Mouse (Mus musculus) limb, embryonic 13.5 days (tissue): ENCODE results near the gene Six3. TPM values are rescaled to one million over a fixed set of nuclear protein-coding genes. Genes with fewer than 3 reads are reported as not detected.

Experiments used
- ATAC-seq: fragments of 200-750 bp; cut with Nextera tagmentation; 2 replicates; pipeline ENCODE4 v1.8.0; 2017; ENCODE audit warnings: low read depth, moderate number of reproducible peaks, moderate TSS enrichment; ENCODE audit not compliant: low FRiP score
- H3K27ac ChIP-seq: fragments of 300-500 bp; sonication (generic); 2 replicates; pipeline ENCODE4 v1.5.1; 2015; ENCODE audit warnings: inconsistent platforms, mild to moderate bottlenecking, moderate library complexity
- H3K27me3 ChIP-seq: fragments of 300-500 bp; sonication (generic); 2 replicates; pipeline ENCODE4 v1.6.1; 2015; ENCODE audit warnings: mild to moderate bottlenecking, inconsistent platforms
- H3K36me3 ChIP-seq: fragments of 300-500 bp; sonication (generic); 2 replicates; pipeline ENCODE4 v1.6.1; 2015; ENCODE audit warnings: inconsistent platforms, mild to moderate bottlenecking, moderate library complexity
- H3K4me1 ChIP-seq: fragments of 300-500 bp; sonication (generic); 2 replicates; pipeline ENCODE4 v1.6.1; 2015; ENCODE audit warnings: inconsistent platforms
- H3K4me2 ChIP-seq: fragments of 300-500 bp; sonication (generic); replicated peaks from 2 replicates; pipeline ENCODE4 v1.6.1; 2015; ENCODE audit warnings: inconsistent platforms, mild to moderate bottlenecking, moderate library complexity
- H3K4me3 ChIP-seq: fragments of 300-500 bp; sonication (generic); 2 replicates; pipeline ENCODE4 v1.5.1; 2015; ENCODE audit warnings: moderate library complexity, mild to moderate bottlenecking, inconsistent platforms
- H3K9ac ChIP-seq: fragments of 300-500 bp; sonication (generic); 2 replicates; pipeline ENCODE4 v1.6.1; 2015; ENCODE audit warnings: mild to moderate bottlenecking, inconsistent platforms
- H3K9me3 ChIP-seq: fragments of 300-500 bp; sonication (generic); 2 replicates; pipeline ENCODE4 v1.6.1; 2016; ENCODE audit warnings: inconsistent platforms
- WGBS: fragments of 180-500 bp; shearing (Covaris S2); methylation state at CpG from one replicate; pipeline ENCODE4 v1.1.7; 2015; 5-methylcytosine and 5-hydroxymethylcytosine counted together
- polyA plus RNA-seq: library from polyadenylated mRNA; unstranded; fragments of >200 nt; fragmentation: Nextera tagmentation; extraction: Ambion mirVana; gene quantifications from 2 replicates; pipeline ENCODE4 v1.2.1, GENCODE M21; 2015

The Six3 gene
- polyA plus RNA-seq, 1 experiment from 2014 or later: not detected

DNA sequence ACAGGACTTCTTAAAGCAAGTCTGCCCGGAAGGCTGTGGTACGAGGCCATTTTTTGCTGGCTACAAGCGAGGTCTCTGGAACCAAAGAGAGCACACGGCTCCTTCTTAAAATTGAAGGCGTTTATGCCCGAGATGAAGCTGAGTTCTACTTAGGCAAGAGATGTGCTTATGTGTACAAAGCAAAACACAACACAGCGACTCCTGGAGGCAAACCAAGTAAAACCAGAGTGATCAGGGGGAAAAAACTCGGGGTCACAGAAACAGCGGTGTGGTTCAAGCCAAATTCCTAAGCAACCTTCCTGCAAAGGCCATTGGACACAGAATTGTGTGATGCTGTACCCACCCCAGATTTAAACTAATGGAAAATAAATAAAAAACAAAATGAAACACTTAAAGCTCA, 13.9 kb upstream of the Six3 start:
- Histone ChIP-seq H3K4me1 (no peaks in the 10 kb centered on the region), H3K36me3 (no peaks in the 10 kb centered on the region), H3K27ac (no peak overlapping the region), H3K4me3 (no peak overlapping the region), H3K4me2 (no peak overlapping the region), H3K9ac (no peak overlapping the region), H3K9me3 (no peaks in the 10 kb centered on the region), H3K27me3 (peaks cover 71% of the 10 kb centered on the region)
- no peak for ATAC-seq
- 60% methylated on average over 9 of the region's 9 CpGs for WGBS

DNA sequence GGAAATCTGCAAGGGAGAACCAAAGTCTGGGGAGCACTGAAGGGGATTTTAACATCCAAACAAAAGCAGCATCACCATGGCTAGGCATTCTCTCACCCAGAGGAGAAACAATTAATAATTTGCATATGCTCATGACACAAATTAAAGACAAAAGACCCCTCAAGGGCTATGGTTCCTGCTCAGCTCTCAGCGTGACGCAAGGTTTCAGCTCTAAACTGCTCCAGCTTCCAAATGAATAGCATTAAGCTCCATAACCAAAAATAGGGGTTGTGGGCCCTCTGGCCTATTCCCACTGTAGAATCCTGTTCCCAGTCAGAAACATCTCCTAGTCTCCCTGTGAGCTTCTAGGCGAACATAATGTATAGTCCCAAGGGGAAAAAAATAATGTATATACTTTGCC, 6.9 kb upstream of the Six3 start:
- ATAC-seq: no peak
- H3K9me3 ChIP-seq: no peaks in the 10 kb centered on the region
- H3K4me2 ChIP-seq: no peak overlapping the region
- no peak overlapping the region for H3K9ac ChIP-seq
- H3K4me1 ChIP-seq: 0 out of 2 replicates have a peak, but pooled peaks cover 8% of the 10 kb centered on the region
- 4% methylated on average over 3 of the region's 3 CpGs for WGBS
- H3K4me3 ChIP-seq: no peak overlapping the region
- no peaks in the 10 kb centered on the region for H3K36me3 ChIP-seq
- peaks cover 89% of the 10 kb centered on the region for H3K27me3 ChIP-seq
- H3K27ac ChIP-seq: no peak overlapping the region

DNA sequence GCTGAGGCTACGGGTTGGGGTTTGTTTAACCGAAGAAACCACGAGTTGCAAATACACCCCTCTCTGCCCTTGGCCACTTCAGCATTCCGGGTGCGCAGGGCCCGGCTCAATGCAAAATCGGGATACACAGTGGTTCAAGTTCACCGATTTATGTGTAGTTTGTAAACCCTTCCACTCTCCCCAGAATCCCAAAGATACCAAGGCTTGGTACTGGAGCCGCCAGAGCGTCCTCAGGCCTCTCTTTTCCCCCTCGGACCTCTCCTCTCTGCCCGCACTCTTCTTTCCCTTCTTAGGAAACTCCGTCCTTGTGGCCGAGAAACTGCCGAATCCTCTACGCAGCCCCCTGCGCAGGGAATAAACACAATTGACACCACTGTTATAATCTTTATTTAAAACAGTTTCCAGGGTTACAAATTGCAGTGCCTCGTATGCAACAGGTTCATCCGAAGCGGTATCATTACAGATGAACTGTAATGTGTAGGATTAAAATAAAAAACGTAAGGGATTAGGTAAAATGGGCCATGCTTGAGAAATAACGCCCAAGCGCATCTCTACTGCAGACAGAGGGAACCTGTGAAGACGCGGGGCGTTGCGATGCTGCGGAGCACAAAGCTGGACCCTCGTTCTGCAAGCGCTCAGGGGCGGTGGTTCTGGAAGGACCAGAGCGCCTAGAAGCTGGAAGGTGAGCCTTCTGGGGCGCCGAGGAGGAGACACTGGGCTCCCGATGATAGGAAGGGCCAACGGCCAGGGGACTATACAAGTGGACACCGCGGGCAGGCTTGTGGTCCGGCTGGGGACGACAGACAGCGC, 5.6 kb upstream of the Six3 start:
- H3K36me3 ChIP-seq: no peaks in the 10 kb centered on the region
- H3K4me2 ChIP-seq: no peak overlapping the region
- H3K9me3 ChIP-seq: no peaks in the 10 kb centered on the region
- ATAC-seq: no peak
- H3K27ac ChIP-seq: no peak overlapping the region
- H3K4me3 ChIP-seq: no peak overlapping the region
- H3K4me1 ChIP-seq: 0 out of 2 replicates have a peak, but pooled peaks cover 8% of the 10 kb centered on the region
- peaks cover 89% of the 10 kb centered on the region for H3K27me3 ChIP-seq
- no peak overlapping the region for H3K9ac ChIP-seq
- WGBS: 1% methylated on average over 41 of the region's 41 CpGs

DNA sequence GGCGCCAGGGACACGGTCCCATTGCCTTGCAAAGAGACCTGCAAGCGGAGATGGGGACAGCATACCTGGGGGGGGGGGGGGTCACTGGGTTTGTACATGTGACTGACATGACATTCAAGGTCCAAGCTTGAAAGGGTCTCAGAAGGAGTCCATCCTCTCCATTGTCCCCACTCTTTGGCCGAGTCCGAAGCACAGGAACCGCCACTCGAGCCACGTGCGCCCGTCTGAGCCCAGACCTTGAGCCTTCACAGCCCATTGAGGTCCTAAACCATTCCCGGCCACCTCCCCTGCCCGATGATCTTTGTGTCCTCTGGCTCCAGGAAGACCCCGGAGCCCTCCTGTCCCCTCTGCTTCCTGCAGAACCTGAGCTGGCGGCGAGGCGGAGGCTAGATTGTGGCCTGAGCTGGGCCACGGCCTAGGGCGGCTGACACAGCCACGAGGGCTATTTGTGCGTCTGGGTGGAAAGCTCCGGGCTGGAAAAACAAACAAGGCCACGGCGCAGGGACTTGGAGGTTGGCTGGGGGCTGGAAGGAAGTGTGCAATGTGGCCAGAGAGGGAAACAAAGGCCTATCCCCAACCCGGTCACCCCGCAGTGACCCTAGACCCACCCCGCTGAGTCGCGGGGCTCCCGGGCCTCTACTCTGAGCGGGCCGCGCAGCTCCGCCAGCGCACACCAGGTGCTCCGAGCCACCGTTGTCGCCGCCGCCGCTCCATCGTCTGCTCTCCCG, 4.9 kb upstream of the Six3 start:
- Histone ChIP-seq H3K4me2 (0 out of 2 replicates have a peak overlapping the region, but pooled peaks have one; percentile 25), H3K36me3 (no peaks in the 10 kb centered on the region), H3K4me3 (no peak overlapping the region), H3K4me1 (0 out of 2 replicates have a peak, but pooled peaks cover 8% of the 10 kb centered on the region), H3K9me3 (no peaks in the 10 kb centered on the region), H3K27ac (no peak overlapping the region), H3K27me3 (peaks cover 89% of the 10 kb centered on the region), H3K9ac (no peak overlapping the region)
- WGBS: 1% methylated on average over 37 of the region's 42 CpGs
- no peak for ATAC-seq

DNA sequence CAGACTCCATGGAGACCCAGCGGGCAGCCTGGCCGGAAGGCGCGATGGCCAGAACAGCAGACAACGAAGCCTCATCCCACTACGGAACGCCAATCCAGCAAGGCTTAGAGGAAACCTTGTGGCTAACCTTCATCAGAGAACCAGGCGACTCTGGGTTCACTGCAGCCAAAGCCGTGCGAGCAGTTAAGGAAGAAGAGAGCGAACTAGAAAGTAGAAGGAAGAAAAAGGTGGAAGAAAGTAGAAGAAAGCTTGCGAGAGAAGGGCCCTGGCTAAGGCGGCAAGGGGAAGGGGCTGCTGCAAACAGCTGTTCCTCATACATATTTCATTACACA, 4.3 kb upstream of the Six3 start:
- Histone ChIP-seq H3K4me3 (no peak overlapping the region), H3K9me3 (no peaks in the 10 kb centered on the region), H3K4me1 (0 out of 2 replicates have a peak, but pooled peaks cover 8% of the 10 kb centered on the region), H3K27ac (no peak overlapping the region), H3K27me3 (peaks cover 92% of the 10 kb centered on the region), H3K9ac (no peak overlapping the region), H3K36me3 (no peaks in the 10 kb centered on the region), H3K4me2 (0 out of 2 replicates have a peak overlapping the region, but pooled peaks have one; percentile 25)
- ATAC-seq: no peak
- 2% methylated on average over 13 of the region's 13 CpGs for WGBS

DNA sequence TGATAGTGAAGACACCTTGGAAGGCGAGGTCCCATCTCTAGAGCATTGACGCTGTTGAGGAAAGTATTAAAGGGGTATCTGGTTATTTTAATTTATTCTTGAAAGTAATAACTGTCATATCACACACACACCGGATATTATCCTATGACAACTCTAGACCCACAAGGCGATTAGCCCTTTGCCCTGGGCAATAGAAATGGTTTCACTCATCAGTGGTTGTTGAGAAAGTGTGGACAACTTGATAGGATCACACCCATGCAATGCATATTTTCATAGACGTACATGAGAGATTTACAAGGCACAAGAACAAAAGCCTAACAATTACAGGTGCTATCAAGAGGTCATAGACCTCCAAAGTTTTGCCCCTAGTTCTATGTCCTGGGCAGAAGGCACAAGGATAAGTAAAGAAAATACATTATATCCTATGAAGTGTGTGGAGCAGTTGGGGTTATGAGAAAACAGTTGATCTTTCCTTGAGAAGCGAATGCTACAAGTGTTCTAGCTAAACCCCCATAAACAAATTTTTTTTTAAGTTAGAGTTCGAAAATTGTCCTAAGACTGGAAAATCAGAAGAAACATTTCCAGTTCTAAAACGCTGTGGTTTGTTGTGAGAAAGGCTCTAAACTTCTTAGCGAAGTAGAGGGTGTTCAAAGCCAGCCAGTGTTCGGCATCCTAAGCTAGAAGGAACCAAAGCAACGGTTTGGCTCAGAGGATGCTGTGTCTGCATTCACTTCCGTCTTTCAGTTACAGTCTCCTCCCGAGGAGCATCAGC, 3.6 kb upstream of the Six3 start:
- Histone ChIP-seq H3K36me3 (no peaks in the 10 kb centered on the region), H3K27me3 (peaks cover 92% of the 10 kb centered on the region), H3K9me3 (no peaks in the 10 kb centered on the region), H3K9ac (no peak overlapping the region), H3K4me2 (no peak overlapping the region), H3K4me3 (no peak overlapping the region), H3K27ac (no peak overlapping the region), H3K4me1 (peaks cover 15% of the 10 kb centered on the region)
- 3% methylated on average over 13 of the region's 13 CpGs for WGBS
- ATAC-seq: no peak

DNA sequence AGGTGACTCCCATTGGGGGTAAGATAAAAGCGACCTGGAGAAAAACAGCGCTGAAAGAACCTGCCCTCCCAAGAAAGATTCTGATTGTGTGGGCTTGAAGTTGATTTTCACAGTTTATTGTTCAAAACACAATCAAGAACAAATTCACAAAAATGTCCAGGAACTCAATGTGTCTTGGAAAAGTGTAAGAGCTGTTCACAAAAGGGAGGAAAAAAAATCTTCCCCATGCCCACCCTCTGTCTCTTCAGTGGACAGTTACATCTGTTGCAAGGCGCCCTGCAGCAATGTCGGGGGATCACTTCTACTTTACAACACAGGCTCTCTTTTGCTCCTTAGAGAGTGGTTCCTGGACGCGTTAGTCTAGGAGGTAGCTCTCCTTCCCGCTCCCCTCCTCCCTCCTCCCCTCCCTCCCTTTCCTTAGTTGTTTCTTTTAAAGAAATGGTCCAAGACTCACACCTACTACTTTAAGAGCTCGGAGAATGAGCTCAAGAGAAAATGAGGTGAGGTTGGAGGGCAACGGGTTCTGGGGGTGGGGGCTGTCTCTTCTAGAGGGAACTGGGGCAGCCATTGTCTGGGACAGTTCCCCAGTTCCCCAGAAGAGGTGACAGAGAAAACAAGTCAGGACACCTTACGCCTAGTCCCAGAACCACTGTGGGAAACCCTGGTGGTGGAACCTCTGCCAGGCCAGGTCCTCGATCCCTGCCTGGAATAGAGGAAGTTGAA, 2.9 kb upstream of the Six3 start:
- Histone ChIP-seq H3K9ac (no peak overlapping the region), H3K4me3 (no peak overlapping the region), H3K4me2 (no peak overlapping the region), H3K9me3 (no peaks in the 10 kb centered on the region), H3K27ac (no peak overlapping the region), H3K36me3 (no peaks in the 10 kb centered on the region), H3K4me1 (peaks cover 22% of the 10 kb centered on the region), H3K27me3 (peaks cover 92% of the 10 kb centered on the region)
- 2% methylated on average over 11 of the region's 11 CpGs for WGBS
- ATAC-seq: no peak

DNA sequence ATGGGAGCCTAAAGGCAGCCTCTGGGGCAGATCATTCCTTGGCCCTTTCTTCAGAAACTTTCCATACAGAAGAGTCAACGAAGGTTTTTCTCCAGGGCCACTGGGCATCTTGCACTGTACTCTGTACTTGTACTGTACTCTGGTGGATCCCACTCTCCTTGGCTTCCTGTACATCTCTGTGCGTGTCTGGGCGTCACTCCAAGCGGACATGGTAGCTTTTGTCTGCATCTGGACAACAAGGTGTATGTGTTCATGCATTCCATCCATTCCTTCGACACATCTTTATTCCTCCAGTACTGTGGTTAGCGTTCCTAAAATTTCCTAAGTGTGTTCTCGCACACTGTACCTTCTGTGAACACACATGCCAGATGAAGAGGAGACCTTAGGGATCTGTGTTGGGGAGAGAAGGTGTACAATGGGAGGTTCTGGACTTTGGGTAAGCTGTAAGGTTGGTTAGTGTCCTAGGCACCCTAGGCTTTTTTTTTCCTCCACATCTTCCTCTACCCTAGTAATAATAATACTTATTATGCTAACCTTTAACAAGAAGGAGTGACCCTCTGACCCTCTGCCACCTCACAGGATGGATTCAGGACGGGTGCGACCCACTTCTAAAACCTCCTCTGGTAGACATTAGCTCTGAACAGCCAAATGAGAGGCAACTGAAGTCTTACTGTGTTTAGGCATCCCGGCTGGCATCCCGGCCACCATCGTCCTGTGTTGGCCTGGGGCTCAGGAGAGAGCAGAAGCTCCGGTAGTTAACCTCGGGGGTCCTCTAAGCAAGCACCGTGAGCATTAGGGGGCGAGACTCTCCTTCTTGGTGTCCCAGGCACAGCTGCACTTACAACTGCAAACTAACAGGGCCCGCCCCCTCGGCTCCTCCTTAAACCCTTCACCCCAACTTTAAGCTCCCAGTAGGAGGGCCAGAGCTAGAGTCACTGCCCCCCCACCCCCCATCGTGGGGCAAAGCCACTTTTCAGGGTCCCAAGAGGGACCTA, 1.6 kb upstream of the Six3 start:
- Histone ChIP-seq H3K36me3 (no peaks in the 10 kb centered on the region), H3K27me3 (peaks cover 96% of the 10 kb centered on the region), H3K4me3 (no peak overlapping the region), H3K27ac (no peak overlapping the region), H3K4me1 (peaks cover 23% of the 10 kb centered on the region), H3K9me3 (no peaks in the 10 kb centered on the region), H3K9ac (no peak overlapping the region), H3K4me2 (no peak overlapping the region)
- WGBS: 2% methylated on average over 19 of the region's 19 CpGs
- ATAC-seq: no peak

DNA sequence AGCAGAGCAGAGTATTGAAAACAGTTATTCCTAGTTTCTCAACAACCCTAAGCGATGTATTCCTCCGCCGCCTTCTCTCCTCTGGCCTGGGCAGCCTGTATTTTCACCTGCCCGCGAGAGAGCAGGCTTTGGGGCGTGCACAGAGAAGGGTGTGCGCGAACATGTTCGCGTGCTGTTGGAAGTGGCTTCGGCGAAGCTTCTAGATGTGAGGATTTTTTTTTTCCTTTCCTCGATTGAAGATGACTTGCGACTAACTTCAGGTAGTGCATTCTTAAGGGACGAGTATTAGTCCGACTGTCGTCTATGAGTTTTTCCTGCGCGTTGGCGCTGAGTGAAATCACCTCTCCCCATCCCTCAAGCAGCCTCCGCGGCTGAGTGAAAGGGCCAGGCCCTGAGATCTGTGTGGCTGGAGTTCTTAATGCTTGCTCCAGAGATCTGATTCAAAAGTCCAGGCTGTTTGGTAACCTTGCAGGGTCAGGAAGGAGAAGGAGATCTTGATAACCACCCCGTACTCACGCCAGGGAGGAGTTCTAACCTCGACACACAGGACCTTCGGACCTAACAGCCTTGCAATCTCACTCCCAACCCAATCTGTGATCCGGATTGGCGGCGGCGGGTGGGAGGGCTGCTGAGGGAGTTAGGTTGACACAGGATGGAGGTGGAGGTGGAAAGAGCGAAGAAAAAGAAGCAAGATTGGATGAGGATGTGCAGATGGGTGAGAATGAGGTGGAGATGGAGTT, 712 bp upstream of the Six3 start:
- no peak for ATAC-seq
- Histone ChIP-seq H3K9ac (no peak overlapping the region), H3K27ac (no peak overlapping the region), H3K36me3 (no peaks in the 10 kb centered on the region), H3K9me3 (no peaks in the 10 kb centered on the region), H3K27me3 (peaks cover 100% of the 10 kb centered on the region), H3K4me3 (no peak overlapping the region), H3K4me2 (no peak overlapping the region), H3K4me1 (peaks cover 25% of the 10 kb centered on the region)
- WGBS: under 1% methylated on average over 31 of the region's 31 CpGs

DNA sequence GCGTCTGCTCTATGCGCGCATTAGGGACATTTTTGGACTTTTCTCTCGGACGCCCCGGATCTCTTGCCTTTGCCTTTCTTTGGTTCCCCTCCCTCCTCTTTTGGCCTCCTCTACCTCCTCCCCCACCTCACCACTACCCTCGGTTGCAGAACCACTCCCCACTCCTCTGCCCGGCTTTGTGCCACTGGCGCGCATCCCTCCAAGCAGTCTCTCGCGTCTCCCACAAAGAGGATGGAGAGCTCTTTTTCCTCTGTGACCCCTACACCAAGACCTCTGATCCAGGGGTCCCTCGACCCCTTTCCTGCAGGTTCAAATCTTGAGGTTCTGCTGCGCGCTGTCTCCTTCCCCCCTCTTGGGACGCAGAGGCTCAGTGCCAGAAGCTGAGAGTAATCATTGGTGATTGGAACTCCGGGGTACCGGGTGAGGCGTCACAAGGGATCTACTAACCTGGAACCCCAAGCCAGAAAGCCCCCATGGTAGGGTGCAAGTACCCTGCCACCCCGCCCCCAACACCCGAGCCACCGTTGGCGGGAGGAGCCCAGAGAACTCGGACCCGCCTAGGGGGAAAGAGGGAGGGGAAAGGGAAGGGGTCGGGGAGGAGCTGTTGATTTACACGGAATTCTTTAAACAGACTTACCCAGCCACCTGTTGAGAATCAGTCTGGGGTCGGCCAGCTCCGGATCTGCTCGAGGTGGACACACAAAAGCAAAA, 758 bp downstream of the Six3 start:
- H3K27me3 ChIP-seq: peaks cover 100% of the 10 kb centered on the region
- H3K9ac ChIP-seq: no peak overlapping the region
- peak overlapping the region; percentile 3; the same call in 1 of the 2 replicates for H3K4me3 ChIP-seq
- 2% methylated on average over 30 of the region's 30 CpGs for WGBS
- peak overlapping the region; percentile 51; the same call in 1 of the 2 replicates for H3K4me2 ChIP-seq
- no peak for ATAC-seq
- no peaks in the 10 kb centered on the region for H3K36me3 ChIP-seq
- H3K27ac ChIP-seq: no peak overlapping the region
- peaks cover 25% of the 10 kb centered on the region for H3K4me1 ChIP-seq
- no peaks in the 10 kb centered on the region for H3K9me3 ChIP-seq
